Mouse (Mus musculus): ENCODE results near the gene Cdc6.

GRCm38 (mm10) chr11:98963191-98964021 is 55.8 kb downstream of the Cdc6 start:
- TF ChIP-seq CTCF (IDR thresholded peaks at IDR 0.05; ENCODE audit: borderline replicate concordance, control insufficient read depth, extremely low read depth, insufficient read depth, low read length, poor library complexity) (0 out of 2 replicates have a peak, but pooled peaks have one; percentile 34), POLR2A (IDR thresholded peaks at IDR 0.05; ENCODE audit: control insufficient read depth, extremely low read depth, insufficient read depth, low read length, poor library complexity) (0 out of 2 replicates have a peak, but pooled peaks have one; percentile 35)
